Mouse (Mus musculus) MEL (cell line): ENCODE measurements at regions not wholly inside any gene's neighbourhood (a gene's known extent, or its start where the extent isn't known, plus 50 kb on each side); places are given as distances from the start of the nearest gene placed in this dataset.

Experiments used
- DNase-seq: peaks from one replicate; pipeline ENCODE4 v3.0.0; 2011; ENCODE audit warnings: low read depth, low spot score
- H3K27ac ChIP-seq: 2 replicates; pipeline ENCODE4 v1.5.1; 2012; ENCODE audit warnings: low read depth, mild to moderate bottlenecking, control low read depth, low read length, moderate library complexity; ENCODE audit not compliant: control insufficient read depth
- H3K27me3 ChIP-seq, 2 experiments: fragments of 150-350 bp in 1 of 2; sonication (generic) in 1 of 2; 2 replicates each; pipeline ENCODE4 v1.6.1; 2012; ENCODE audit warnings: low read length in 2 of 2, mild to moderate bottlenecking in 2 of 2, improper control_type of control experiment in 1 of 2, moderate library complexity in 1 of 2; ENCODE audit not compliant: insufficient read depth in 2 of 2, control insufficient read depth in 1 of 2
- H3K36me3 ChIP-seq, 2 experiments: 2 replicates each; pipeline ENCODE4 v1.6.1; 2012 to 2014; ENCODE audit warnings: low read length in 2 of 2, improper control_type of control experiment in 1 of 2, inconsistent platforms in 1 of 2, mild to moderate bottlenecking in 1 of 2; ENCODE audit not compliant: insufficient read depth in 2 of 2, control insufficient read depth in 1 of 2
- H3K4me1 ChIP-seq, 2 experiments: fragments of 150-350 bp in 1 of 2; sonication (generic) in 1 of 2; 2 replicates each; pipeline ENCODE4 v1.6.1; 2012; ENCODE audit warnings: low read length in 2 of 2, improper control_type of control experiment in 1 of 2, mild to moderate bottlenecking in 1 of 2; ENCODE audit not compliant: insufficient read depth in 2 of 2, control insufficient read depth in 1 of 2
- H3K4me3 ChIP-seq, 2 experiments: fragments of 150-350 bp in 1 of 2; sonication (generic) in 1 of 2; 2 replicates each; pipeline ENCODE4 v1.5.1; 2012; ENCODE audit warnings: low read depth in 2 of 2, low read length in 2 of 2, mild to moderate bottlenecking in 2 of 2, moderate library complexity in 2 of 2, control low read depth in 1 of 2, improper control_type of control experiment in 1 of 2; ENCODE audit not compliant: control insufficient read depth in 1 of 2, insufficient read depth in 1 of 2
- H3K79me2 ChIP-seq: 2 replicates; pipeline ENCODE4 v1.6.1; 2012; ENCODE audit warnings: mild to moderate bottlenecking, low read length, moderate library complexity; ENCODE audit not compliant: control insufficient read depth, poor library complexity, insufficient read depth
- H3K9ac ChIP-seq: 2 replicates; pipeline ENCODE4 v1.6.1; 2012; ENCODE audit warnings: low read depth, mild to moderate bottlenecking, control low read depth, low read length, moderate library complexity; ENCODE audit not compliant: control insufficient read depth, poor library complexity, severe bottlenecking
- H3K9me3 ChIP-seq: fragments of 150-350 bp; sonication (generic); replicated peaks from 2 replicates; pipeline ENCODE4 v1.6.1; 2012; ENCODE audit warnings: mild to moderate bottlenecking, low read length, improper control_type of control experiment, moderate library complexity; ENCODE audit not compliant: insufficient read depth
- CHD1 ChIP-seq: IDR thresholded peaks from 2 replicates; pipeline ENCODE4 v1.6.1; 2012; ENCODE audit warnings: low read depth, mild to moderate bottlenecking, inconsistent platforms, low read length, improper control_type of control experiment
- CTCF ChIP-seq, 3 experiments: IDR thresholded peaks in 2 of 3; conservative IDR thresholded peaks in 1 of 3; 2 replicates each; pipeline ENCODE4 v1.5.1; 2011 to 2012; ENCODE audit warnings: low read length in 3 of 3, low read depth in 2 of 3, mild to moderate bottlenecking in 2 of 3, improper control_type of control experiment in 1 of 3, inconsistent platforms in 1 of 3, mixed read lengths in 1 of 3, moderate library complexity in 1 of 3; ENCODE audit not compliant: control insufficient read depth in 1 of 3, insufficient read depth in 1 of 3, poor library complexity in 1 of 3, severe bottlenecking in 1 of 3
- EP300 ChIP-seq, 2 experiments: IDR thresholded peaks; 2 replicates each; pipeline ENCODE4 v1.6.1; 2011; ENCODE audit warnings: improper control_type of control experiment in 2 of 2, low read length in 2 of 2, low read depth in 1 of 2, mild to moderate bottlenecking in 1 of 2
- GABPA ChIP-seq: IDR thresholded peaks from 2 replicates; pipeline ENCODE4 v1.6.1; 2012; ENCODE audit warnings: low read depth, mild to moderate bottlenecking, inconsistent platforms, low read length, improper control_type of control experiment, moderate library complexity
- GATA1 ChIP-seq: IDR thresholded peaks from 2 replicates; pipeline ENCODE4 v1.6.1; 2011; ENCODE audit warnings: low read depth, low read length, improper control_type of control experiment
- JUND ChIP-seq: IDR thresholded peaks from 2 replicates; pipeline ENCODE4 v1.6.1; 2011; ENCODE audit warnings: low read depth, mild to moderate bottlenecking, improper control_type of control experiment, low read length
- KAT2A ChIP-seq: conservative IDR thresholded peaks from 2 replicates; pipeline ENCODE4 v1.6.1; 2012; ENCODE audit warnings: low read depth, low read length, improper control_type of control experiment, inconsistent platforms
- MAX ChIP-seq: IDR thresholded peaks from 2 replicates; pipeline ENCODE4 v1.6.1; 2011; ENCODE audit warnings: low read length, improper control_type of control experiment
- MAZ ChIP-seq: IDR thresholded peaks from 2 replicates; pipeline ENCODE4 v1.6.1; 2012; ENCODE audit warnings: low read depth, mild to moderate bottlenecking, inconsistent platforms, low read length, improper control_type of control experiment
- MXI1 ChIP-seq: IDR thresholded peaks from 2 replicates; pipeline ENCODE4 v1.6.1; 2011; ENCODE audit warnings: mild to moderate bottlenecking, low read depth, low read length, improper control_type of control experiment
- MYC ChIP-seq: IDR thresholded peaks from 2 replicates; pipeline ENCODE4 v1.6.1; 2011; ENCODE audit warnings: low read depth, mild to moderate bottlenecking, low read length, improper control_type of control experiment, moderate library complexity
- NELFE ChIP-seq: IDR thresholded peaks from 2 replicates; pipeline ENCODE4 v1.6.1; 2011; ENCODE audit warnings: low read depth, low read length, improper control_type of control experiment
- NRF1 ChIP-seq: IDR thresholded peaks from 2 replicates; pipeline ENCODE4 v1.6.1; 2014; ENCODE audit warnings: low read depth, mild to moderate bottlenecking, inconsistent platforms, low read length, improper control_type of control experiment, moderate library complexity; ENCODE audit not compliant: poor library complexity, insufficient read depth, severe bottlenecking
- POLR2AphosphoS2 ChIP-seq: IDR thresholded peaks from 2 replicates; pipeline ENCODE4 v1.6.1; 2011; ENCODE audit warnings: low read length, improper control_type of control experiment
- RAD21 ChIP-seq: IDR thresholded peaks from 2 replicates; pipeline ENCODE4 v1.6.1; 2011; ENCODE audit warnings: mild to moderate bottlenecking, low read depth, low read length, improper control_type of control experiment
- SMC3 ChIP-seq: IDR thresholded peaks from 2 replicates; pipeline ENCODE4 v1.6.1; 2011; ENCODE audit warnings: low read depth, low read length, improper control_type of control experiment
- TAL1 ChIP-seq: IDR thresholded peaks from 2 replicates; pipeline ENCODE4 v1.6.1; 2012; ENCODE audit warnings: mild to moderate bottlenecking, inconsistent platforms, low read length, moderate library complexity, mixed read lengths
- TCF12 ChIP-seq: IDR thresholded peaks from 2 replicates; pipeline ENCODE4 v1.6.1; 2014; ENCODE audit warnings: low read depth, mild to moderate bottlenecking, inconsistent platforms, low read length, improper control_type of control experiment, moderate library complexity
- ZKSCAN1 ChIP-seq: IDR thresholded peaks from 2 replicates; pipeline ENCODE4 v1.6.1; 2012; ENCODE audit warnings: low read depth, mild to moderate bottlenecking, inconsistent platforms, low read length, improper control_type of control experiment, moderate library complexity
- ZNF384 ChIP-seq: IDR thresholded peaks from 2 replicates; pipeline ENCODE4 v1.6.1; 2012; ENCODE audit warnings: low read depth, mild to moderate bottlenecking, inconsistent platforms, low read length, improper control_type of control experiment

GRCm38 (mm10) chr1:138757777-138758176, 90.6 kb downstream of the Lhx9 start:
- Histone ChIP-seq H3K4me3 (no peak overlapping the region), H3K27me3 (peaks cover 0 to 1% of the 10 kb centered on the region in 2 experiments; a peak in 2 of 4 replicates), H3K36me3 (no peaks in the 10 kb centered on the region), H3K27ac (no peak overlapping the region), H3K79me2 (no peaks in the 10 kb centered on the region), H3K9me3 (no peaks in the 10 kb centered on the region), H3K9ac (no peak overlapping the region), H3K4me1 (no peaks in the 10 kb centered on the region)
- DNase-seq: no peak
- TF ChIP-seq KAT2A: no peak
- no peak for TF ChIP-seq ZKSCAN1

- TF ChIP-seq TCF12 (no peak), MAZ (no peak), GABPA (no peak), MAX (no peak), ZNF384 (no peak)
- TF ChIP-seq, all 39 proteins: peak for 0
- no peaks in the 10 kb centered on the region for H3K4me1 ChIP-seq
- H3K4me3 ChIP-seq: no peak overlapping the region
- no peak overlapping the region for H3K27ac ChIP-seq
- H3K9me3 ChIP-seq: no peaks in the 10 kb centered on the region
- no peak for DNase-seq
- H3K36me3 ChIP-seq: no peaks in the 10 kb centered on the region
- H3K27me3 ChIP-seq: no peaks in the 10 kb centered on the region; a peak in 1 of 4 replicates
- no peaks in the 10 kb centered on the region for H3K79me2 ChIP-seq
- no peak overlapping the region for H3K9ac ChIP-seq
Measured at GRCm38 (mm10) chr1:138733308-138733707, 113.4 kb upstream of the Nek7 start.

GRCm38 (mm10) chr1:138731008-138731407, 111.1 kb upstream of the Nek7 start:
- no peak overlapping the region for H3K27ac ChIP-seq
- no peak for DNase-seq
- TF ChIP-seq CHD1 (no peak), GATA1 (no peak), NRF1 (no peak), EP300 (IDR thresholded peaks at IDR 0.05; ENCODE audit: low read depth in 1 of 2, low read length in 2 of 2) (no peak), JUND (no peak), MYC (no peak), RAD21 (no peak), POLR2AphosphoS2 (no peak), MXI1 (no peak), TAL1 (no peak), ZNF384 (no peak), NELFE (no peak), SMC3 (no peak), CTCF (IDR thresholded peaks at IDR 0.05 in 2 of 3, conservative IDR thresholded peaks at IDR 0.05 in 1 of 3; ENCODE audit: control insufficient read depth in 1 of 3, insufficient read depth in 1 of 3, low read depth in 2 of 3, low read length in 3 of 3, poor library complexity in 1 of 3, severe bottlenecking in 1 of 3) (no peak)
- H3K79me2 ChIP-seq: no peaks in the 10 kb centered on the region
- H3K9me3 ChIP-seq: no peaks in the 10 kb centered on the region
- no peaks in the 10 kb centered on the region for H3K36me3 ChIP-seq
- no peak overlapping the region for H3K4me3 ChIP-seq
- H3K27me3 ChIP-seq: no peaks in the 10 kb centered on the region; a peak in 1 of 4 replicates
- H3K9ac ChIP-seq: no peak overlapping the region
- no peaks in the 10 kb centered on the region for H3K4me1 ChIP-seq
